Mouse (Mus musculus) lung, embryonic 16.5 days (tissue): ENCODE measurements at regions not wholly inside any gene's neighbourhood (a gene's known extent, or its start where the extent isn't known, plus 50 kb on each side); places are given as distances from the start of the nearest gene placed in this dataset.

Experiments
- ATAC-seq: fragments of 200-750 bp; cut with Nextera tagmentation; 2 replicates; pipeline ENCODE4 v1.8.0; 2017; ENCODE audit warnings: low read depth, mild to moderate bottlenecking, moderate library complexity
- H3K27ac ChIP-seq: fragments of 300-500 bp; sonication (generic); 2 replicates; pipeline ENCODE4 v1.5.1; 2014; ENCODE audit warnings: mild to moderate bottlenecking, control low read depth, low read length
- H3K27me3 ChIP-seq: fragments of 300-500 bp; sonication (generic); 2 replicates; pipeline ENCODE4 v1.6.1; 2014; ENCODE audit warnings: low read depth, low read length, mixed read lengths; ENCODE audit not compliant: control insufficient read depth, insufficient read depth
- H3K36me3 ChIP-seq: fragments of 300-500 bp; sonication (generic); 2 replicates; pipeline ENCODE4 v1.6.1; 2014; ENCODE audit warnings: low read length; ENCODE audit not compliant: control insufficient read depth, insufficient read depth
- H3K4me1 ChIP-seq: fragments of 300-500 bp; sonication (generic); replicated peaks from 2 replicates; pipeline ENCODE4 v1.6.1; 2014; ENCODE audit warnings: low read length, mixed read lengths; ENCODE audit not compliant: control insufficient read depth, insufficient read depth
- H3K4me2 ChIP-seq: fragments of 300-500 bp; sonication (generic); 2 replicates; pipeline ENCODE4 v1.6.1; 2014; ENCODE audit warnings: low read depth, low read length, control low read depth
- H3K4me3 ChIP-seq: fragments of 300-500 bp; sonication (generic); 2 replicates; pipeline ENCODE4 v1.5.1; 2014; ENCODE audit warnings: mild to moderate bottlenecking, low read length, control low read depth
- H3K9ac ChIP-seq: fragments of 300-500 bp; sonication (generic); 2 replicates; pipeline ENCODE4 v1.6.1; 2014; ENCODE audit warnings: low read length, control low read depth
- H3K9me3 ChIP-seq: fragments of 300-500 bp; sonication (generic); 2 replicates; pipeline ENCODE4 v1.6.1; 2016; ENCODE audit warnings: low read length; ENCODE audit not compliant: control insufficient read depth
- WGBS: fragments of 180-500 bp; shearing (Covaris S2); extraction: QIAGEN DNeasy Blood & Tissue Kit; methylation state at CpG from one replicate; pipeline ENCODE4 v1.1.7; 2014; 5-methylcytosine and 5-hydroxymethylcytosine counted together

GRCm38 (mm10) chr13:72023666-72024065 is 60.1 kb upstream of the Irx1 start:
- Histone ChIP-seq H3K9me3 (no peaks in the 10 kb centered on the region), H3K9ac (no peak overlapping the region), H3K27me3 (no peaks in the 10 kb centered on the region), H3K27ac (no peak overlapping the region), H3K4me3 (no peak overlapping the region), H3K4me1 (no peaks in the 10 kb centered on the region), H3K4me2 (no peak overlapping the region), H3K36me3 (no peaks in the 10 kb centered on the region)
- WGBS: 67% methylated on average over 5 of the region's 5 CpGs
- no peak for ATAC-seq

- 50% methylated on average over 5 of the region's 5 CpGs for WGBS
- no peak overlapping the region for H3K4me2 ChIP-seq
Observed at GRCm38 (mm10) chr13:72043930-72044470, 80.5 kb upstream of the Irx1 start.

GRCm38 (mm10) chr13:72056469-72056868 is 92.9 kb upstream of the Irx1 start:
- Histone ChIP-seq H3K4me1 (no peaks in the 10 kb centered on the region), H3K4me2 (no peak overlapping the region), H3K27ac (no peak overlapping the region), H3K36me3 (no peaks in the 10 kb centered on the region), H3K9ac (no peak overlapping the region), H3K27me3 (no peaks in the 10 kb centered on the region), H3K9me3 (no peaks in the 10 kb centered on the region), H3K4me3 (no peak overlapping the region)
- no peak for ATAC-seq
- WGBS: 86% methylated on average over 3 of the region's 3 CpGs

More at GRCm38 (mm10) chr13:72043930-72044470, 80.5 kb upstream of the Irx1 start:
- H3K27ac ChIP-seq: 0 out of 2 replicates have a peak overlapping the region, but pooled peaks have one; percentile 27
- H3K9ac ChIP-seq: no peak overlapping the region
- H3K4me3 ChIP-seq: no peak overlapping the region
- H3K4me1 ChIP-seq: no peaks in the 10 kb centered on the region
- no peaks in the 10 kb centered on the region for H3K36me3 ChIP-seq
- 0 out of 2 replicates have a peak, but pooled peaks have one; percentile 36 for ATAC-seq
- no peaks in the 10 kb centered on the region for H3K27me3 ChIP-seq
- H3K9me3 ChIP-seq: no peaks in the 10 kb centered on the region

GRCm38 (mm10) chr13:72061659-72062058 is 98.1 kb upstream of the Irx1 start:
- no peak for ATAC-seq
- WGBS: 47% methylated on average over 6 of the region's 6 CpGs

GRCm38 (mm10) chr13:72063278-72063761 is 99.8 kb upstream of the Irx1 start:
- no peaks in the 10 kb centered on the region for H3K36me3 ChIP-seq
- ATAC-seq: no peak
- no peaks in the 10 kb centered on the region for H3K27me3 ChIP-seq
- H3K4me3 ChIP-seq: no peak overlapping the region
- no peak overlapping the region for H3K27ac ChIP-seq
- WGBS: 51% methylated on average over 5 of the region's 5 CpGs
- no peak overlapping the region for H3K4me2 ChIP-seq
- H3K9ac ChIP-seq: no peak overlapping the region
- no peaks in the 10 kb centered on the region for H3K4me1 ChIP-seq
- H3K9me3 ChIP-seq: no peaks in the 10 kb centered on the region

More at GRCm38 (mm10) chr13:72061659-72062058, 98.1 kb upstream of the Irx1 start:
- Histone ChIP-seq H3K4me1 (no peaks in the 10 kb centered on the region), H3K36me3 (no peaks in the 10 kb centered on the region), H3K27ac (no peak overlapping the region), H3K9ac (no peak overlapping the region), H3K4me3 (no peak overlapping the region), H3K9me3 (no peaks in the 10 kb centered on the region), H3K27me3 (no peaks in the 10 kb centered on the region), H3K4me2 (no peak overlapping the region)

- Histone ChIP-seq H3K9ac (no peak overlapping the region), H3K27ac (no peak overlapping the region), H3K9me3 (no peaks in the 10 kb centered on the region), H3K4me3 (no peak overlapping the region), H3K4me2 (no peak overlapping the region), H3K36me3 (no peaks in the 10 kb centered on the region), H3K27me3 (no peaks in the 10 kb centered on the region), H3K4me1 (no peaks in the 10 kb centered on the region)
- ATAC-seq: no peak
- WGBS: 38% methylated on average over 4 of the region's 5 CpGs
Observed at GRCm38 (mm10) chr13:72096585-72096984, 133.1 kb upstream of the Irx1 start.

DNA sequence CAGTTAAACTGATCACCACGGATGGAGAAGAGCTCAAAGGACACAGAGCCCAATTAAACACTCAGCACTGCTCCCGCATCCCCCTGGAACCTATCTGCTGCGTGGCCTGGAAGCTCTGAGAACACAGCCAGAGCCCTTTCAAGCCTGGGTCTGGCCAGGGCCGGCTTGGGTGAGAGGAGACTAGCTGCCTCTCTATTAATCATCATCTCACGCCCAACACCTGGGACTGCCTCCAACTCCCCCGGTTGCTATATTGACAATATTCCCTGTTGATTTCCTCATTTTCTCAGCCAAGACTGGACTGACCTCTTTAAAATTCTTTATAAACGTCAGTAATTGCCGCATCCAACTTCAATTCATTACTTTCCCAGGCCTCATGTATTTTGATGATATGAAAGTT is 133.7 kb upstream of the Irx1 start:
- 50% methylated on average over 8 of the region's 8 CpGs for WGBS
- no peak overlapping the region for H3K9ac ChIP-seq
- H3K36me3 ChIP-seq: no peaks in the 10 kb centered on the region
- no peak overlapping the region for H3K4me2 ChIP-seq
- no peak for ATAC-seq
- no peak overlapping the region for H3K4me3 ChIP-seq
- H3K9me3 ChIP-seq: no peaks in the 10 kb centered on the region
- H3K4me1 ChIP-seq: no peaks in the 10 kb centered on the region
- no peaks in the 10 kb centered on the region for H3K27me3 ChIP-seq
- no peak overlapping the region for H3K27ac ChIP-seq

- 70% methylated on average over 11 of the region's 11 CpGs for WGBS
- Histone ChIP-seq H3K4me3 (no peak overlapping the region), H3K27me3 (no peaks in the 10 kb centered on the region), H3K9ac (no peak overlapping the region), H3K36me3 (no peaks in the 10 kb centered on the region), H3K4me1 (no peaks in the 10 kb centered on the region), H3K4me2 (no peak overlapping the region), H3K9me3 (no peaks in the 10 kb centered on the region), H3K27ac (no peak overlapping the region)
- no peak for ATAC-seq
Observed at GRCm38 (mm10) chr13:72097811-72098210, 134.3 kb upstream of the Irx1 start.

GRCm38 (mm10) chr13:72100741-72101140 is 137.2 kb upstream of the Irx1 start:
- no peak for ATAC-seq
- 74% methylated on average over 5 of the region's 5 CpGs for WGBS
- Histone ChIP-seq H3K9ac (no peak overlapping the region), H3K9me3 (no peaks in the 10 kb centered on the region), H3K36me3 (no peaks in the 10 kb centered on the region), H3K27ac (no peak overlapping the region), H3K4me1 (no peaks in the 10 kb centered on the region), H3K27me3 (no peaks in the 10 kb centered on the region), H3K4me2 (no peak overlapping the region), H3K4me3 (no peak overlapping the region)

DNA sequence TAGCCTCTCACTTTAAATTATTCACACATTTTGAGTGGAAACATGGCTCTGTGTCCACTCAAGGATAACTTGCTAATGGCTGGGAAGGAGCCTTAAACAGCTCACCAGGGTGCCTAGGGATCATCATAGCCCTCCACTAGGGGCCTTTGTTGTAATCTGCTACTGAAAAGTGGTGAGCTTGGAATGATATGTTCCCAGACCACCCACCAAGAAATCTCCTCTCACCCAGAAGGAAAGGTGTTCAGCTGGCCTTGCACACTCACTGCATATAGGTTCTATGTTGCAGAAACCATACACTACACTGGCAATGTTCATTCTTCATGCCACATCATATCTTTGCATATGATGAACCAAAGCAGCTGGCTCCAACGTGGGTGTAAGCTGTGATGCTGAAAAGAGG is 145.1 kb upstream of the Irx1 start:
- Histone ChIP-seq H3K9me3 (no peaks in the 10 kb centered on the region), H3K27me3 (no peaks in the 10 kb centered on the region), H3K4me3 (no peak overlapping the region), H3K4me2 (no peak overlapping the region), H3K9ac (no peak overlapping the region), H3K36me3 (no peaks in the 10 kb centered on the region), H3K27ac (no peak overlapping the region), H3K4me1 (no peaks in the 10 kb centered on the region)
- WGBS: 42% methylated on average over 1 of the region's 1 CpGs
- no peak for ATAC-seq
